Mouse (Mus musculus) lung, postnatal 0 days (tissue): ENCODE data around the gene Dlk2.

Source experiments
- CTCF ChIP-seq: IDR thresholded peaks from 2 replicates; pipeline ENCODE4 v1.5.1; 2016; ENCODE audit warnings: antibody characterized with exemption, mild to moderate bottlenecking
- EP300 ChIP-seq: IDR thresholded peaks from 2 replicates; pipeline ENCODE4 v1.6.1; 2016; ENCODE audit warnings: antibody characterized with exemption, mild to moderate bottlenecking, control low read depth

DNA sequence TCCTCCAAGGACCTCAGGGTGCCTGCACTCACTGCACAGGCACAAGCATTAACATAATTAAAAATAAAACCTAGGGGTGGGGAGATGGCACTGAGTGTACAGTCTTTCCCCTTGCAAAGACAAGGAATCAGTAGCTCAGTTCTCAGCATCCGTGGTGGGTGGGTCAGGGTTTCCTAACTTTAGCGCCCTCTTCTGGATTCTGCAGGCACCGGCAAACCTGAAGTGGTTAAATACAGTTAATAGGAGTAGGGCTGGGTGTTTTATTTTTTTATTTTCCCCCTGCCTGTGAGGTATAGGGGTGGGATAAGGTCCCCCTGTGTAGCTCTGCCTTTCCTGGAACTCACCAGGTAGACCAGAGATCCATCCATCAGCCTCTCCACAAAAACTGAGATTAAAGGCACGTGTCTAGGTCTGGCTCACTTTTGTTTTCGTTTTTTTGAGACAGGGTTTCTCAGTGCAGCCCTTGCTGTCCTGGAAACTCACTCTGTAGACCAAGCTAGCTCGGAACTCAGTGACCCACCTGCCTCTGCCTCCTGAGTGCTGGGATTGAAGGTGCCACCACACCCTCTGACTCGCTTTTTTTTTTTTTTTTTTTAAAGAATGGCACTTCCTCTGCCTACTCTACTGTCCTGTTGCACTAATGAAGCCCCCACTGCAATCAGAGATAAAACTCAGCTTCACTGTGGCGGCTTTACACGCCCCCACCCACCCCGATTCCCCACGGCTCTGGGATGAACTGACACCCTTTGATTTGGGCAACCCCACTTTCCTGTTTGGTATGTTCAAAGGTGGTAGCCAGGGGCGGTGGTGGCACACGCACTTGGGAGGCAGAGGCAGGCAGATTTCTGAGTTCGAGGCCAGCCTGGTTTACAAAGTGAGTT lies 44.4 kb upstream of the Dlk2 start:
- TF ChIP-seq CTCF (peak; percentile 68), EP300 (peak; percentile 34)
